Mouse (Mus musculus) midbrain, postnatal 0 days (tissue): ENCODE results near the gene Akap2. TPM values are rescaled to one million over a fixed set of nuclear protein-coding genes. Genes with fewer than 3 reads are reported as not detected.
A peak's percentile ranks its signal among the peaks of the same experiment; 100 is the strongest.

Experiments used
- ATAC-seq: fragments of 200-750 bp; cut with Nextera tagmentation; 2 replicates; pipeline ENCODE4 v1.8.0; 2017; ENCODE audit warnings: moderate number of reproducible peaks, mild to moderate bottlenecking, moderate TSS enrichment, moderate library complexity; ENCODE audit not compliant: low FRiP score
- DNase-seq: peaks from one replicate; pipeline ENCODE4 v3.0.0-alpha.2; 2015; ENCODE audit warnings: low spot score
- H3K27ac ChIP-seq: fragments of 300-500 bp; sonication (generic); 2 replicates; pipeline ENCODE4 v1.5.1; 2014; ENCODE audit warnings: low read depth, mild to moderate bottlenecking, low read length, mixed read lengths
- H3K27me3 ChIP-seq: fragments of 300-500 bp; sonication (generic); 2 replicates; pipeline ENCODE4 v1.6.1; 2014; ENCODE audit warnings: low read length, control low read depth, mixed read lengths; ENCODE audit not compliant: insufficient read depth
- H3K36me3 ChIP-seq: fragments of 300-500 bp; sonication (generic); 2 replicates; pipeline ENCODE4 v1.6.1; 2014; ENCODE audit warnings: low read length, control low read depth, mixed read lengths; ENCODE audit not compliant: insufficient read depth
- H3K4me1 ChIP-seq: fragments of 300-500 bp; sonication (generic); 2 replicates; pipeline ENCODE4 v1.6.1; 2014; ENCODE audit warnings: mild to moderate bottlenecking, control low read depth, antibody characterized with exemption, low read length, mixed read lengths; ENCODE audit not compliant: insufficient read depth
- H3K4me2 ChIP-seq: fragments of 300-500 bp; sonication (generic); 2 replicates; pipeline ENCODE4 v1.6.1; 2014; ENCODE audit warnings: low read depth, mild to moderate bottlenecking, low read length, mixed read lengths; ENCODE audit not compliant: poor library complexity, severe bottlenecking
- H3K4me3 ChIP-seq: fragments of 300-500 bp; sonication (generic); 2 replicates; pipeline ENCODE4 v1.5.1; 2014; ENCODE audit warnings: low read depth, mild to moderate bottlenecking, low read length, moderate library complexity
- H3K9ac ChIP-seq: fragments of 300-500 bp; sonication (generic); replicated peaks from 2 replicates; pipeline ENCODE4 v1.6.1; 2014; ENCODE audit warnings: mild to moderate bottlenecking, low read length, moderate library complexity, mixed read lengths; ENCODE audit not compliant: poor library complexity, severe bottlenecking
- H3K9me3 ChIP-seq: fragments of 300-500 bp; sonication (generic); 2 replicates; pipeline ENCODE4 v1.6.1; 2016; ENCODE audit warnings: low read length, control low read depth
- CTCF ChIP-seq: IDR thresholded peaks from 2 replicates; pipeline ENCODE4 v1.5.1; 2016; ENCODE audit warnings: antibody characterized with exemption, mild to moderate bottlenecking
- WGBS: fragments of 180-500 bp; shearing (Covaris S2); extraction: QIAGEN DNeasy Blood & Tissue Kit; methylation state at CpG from one replicate; pipeline ENCODE4 v1.1.7; 2014; 5-methylcytosine and 5-hydroxymethylcytosine counted together
- polyA plus RNA-seq: library from polyadenylated mRNA; unstranded; fragments of >200 nt; fragmentation: Nextera tagmentation; extraction: Ambion mirVana; gene quantifications from 2 replicates; pipeline ENCODE4 v1.2.1, GENCODE M21; 2015
- total RNA-seq: library from RNA; depleted of rRNA; stranded (reverse); fragments of >200 nt; gene quantifications from 2 replicates; pipeline ENCODE4 v1.2.3, GENCODE M21; 2014

The Akap2 gene
- total and polyA plus RNA-seq, 2 experiments from 2014 or later = 12.1 to 24.4 TPM

GRCm38 (mm10) chr4:57866088-57866487 lies 148.6 kb downstream of the Akap2 start:
- no peaks in the 10 kb centered on the region for H3K9me3 ChIP-seq
- 8% methylated on average over 2 of the region's 2 CpGs for WGBS

DNA sequence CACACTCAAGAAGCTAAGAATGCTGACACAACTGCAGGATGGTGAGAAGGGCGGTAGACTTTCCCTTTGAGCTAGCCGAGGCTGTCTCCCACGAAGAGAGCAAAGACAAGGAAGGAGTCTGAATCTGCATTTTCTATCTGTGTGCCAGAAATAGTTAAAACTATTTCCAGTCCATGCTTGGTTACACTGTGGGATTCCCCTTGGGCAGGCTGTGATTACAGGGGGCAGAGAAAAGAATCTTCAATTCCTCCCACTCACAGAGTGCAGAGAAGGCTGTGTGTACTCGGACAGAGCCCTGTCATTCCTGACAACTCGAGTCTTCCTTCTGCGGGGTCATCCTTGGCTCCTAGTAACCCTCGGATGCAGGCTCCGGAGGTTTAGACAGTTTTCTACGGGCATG lies 149.5 kb downstream of the Akap2 start:
- H3K9me3 ChIP-seq = no peaks in the 10 kb centered on the region
- no peaks in the 10 kb centered on the region for H3K27me3 ChIP-seq
- 0 out of 2 replicates have a peak overlapping the region, but pooled peaks have one; percentile 12 for H3K27ac ChIP-seq
- H3K4me3 ChIP-seq = no peak overlapping the region
- 66% methylated on average over 9 of the region's 9 CpGs for WGBS
- 0 out of 2 replicates have a peak overlapping the region, but pooled peaks have one; percentile 13 for H3K9ac ChIP-seq
- DNase-seq = no peak
- TF ChIP-seq CTCF = no peak
- H3K4me1 ChIP-seq = 0 out of 2 replicates have a peak, but pooled peaks cover 3% of the 10 kb centered on the region
- no peak for ATAC-seq
- no peak overlapping the region for H3K4me2 ChIP-seq
- H3K36me3 ChIP-seq = no peaks in the 10 kb centered on the region

More at GRCm38 (mm10) chr4:57866088-57866487, 148.6 kb downstream of the Akap2 start:
- Histone ChIP-seq H3K4me2 (no peak overlapping the region), H3K36me3 (no peaks in the 10 kb centered on the region), H3K4me3 (no peak overlapping the region), H3K9ac (no peak overlapping the region), H3K27ac (no peak overlapping the region), H3K4me1 (0 out of 2 replicates have a peak, but pooled peaks cover 3% of the 10 kb centered on the region), H3K27me3 (no peaks in the 10 kb centered on the region)
- DNase-seq = no peak
- no peak for TF ChIP-seq CTCF
- no peak for ATAC-seq

GRCm38 (mm10) chr4:57867454-57867853 lies 150.0 kb downstream of the Akap2 start:
- Histone ChIP-seq H3K27ac (no peak overlapping the region), H3K9me3 (no peaks in the 10 kb centered on the region), H3K9ac (no peak overlapping the region), H3K4me2 (no peak overlapping the region), H3K4me1 (0 out of 2 replicates have a peak, but pooled peaks cover 3% of the 10 kb centered on the region), H3K36me3 (no peaks in the 10 kb centered on the region), H3K27me3 (no peaks in the 10 kb centered on the region), H3K4me3 (no peak overlapping the region)
- ATAC-seq = no peak
- no peak for TF ChIP-seq CTCF
- 37% methylated on average over 10 of the region's 10 CpGs for WGBS
- peak; percentile 51 for DNase-seq

GRCm38 (mm10) chr4:57879137-57879536 lies 161.7 kb downstream of the Akap2 start:
- TF ChIP-seq CTCF = no peak
- ATAC-seq (no peak), DNase-seq (no peak)
- no peaks in the 10 kb centered on the region for H3K9me3 ChIP-seq
- no peaks in the 10 kb centered on the region for H3K27me3 ChIP-seq
- WGBS = 93% methylated on average over 5 of the region's 5 CpGs
- H3K9ac ChIP-seq = no peak overlapping the region
- no peaks in the 10 kb centered on the region for H3K36me3 ChIP-seq
- H3K27ac ChIP-seq = no peak overlapping the region
- no peaks in the 10 kb centered on the region for H3K4me1 ChIP-seq
- H3K4me3 ChIP-seq = no peak overlapping the region
- no peak overlapping the region for H3K4me2 ChIP-seq

DNA sequence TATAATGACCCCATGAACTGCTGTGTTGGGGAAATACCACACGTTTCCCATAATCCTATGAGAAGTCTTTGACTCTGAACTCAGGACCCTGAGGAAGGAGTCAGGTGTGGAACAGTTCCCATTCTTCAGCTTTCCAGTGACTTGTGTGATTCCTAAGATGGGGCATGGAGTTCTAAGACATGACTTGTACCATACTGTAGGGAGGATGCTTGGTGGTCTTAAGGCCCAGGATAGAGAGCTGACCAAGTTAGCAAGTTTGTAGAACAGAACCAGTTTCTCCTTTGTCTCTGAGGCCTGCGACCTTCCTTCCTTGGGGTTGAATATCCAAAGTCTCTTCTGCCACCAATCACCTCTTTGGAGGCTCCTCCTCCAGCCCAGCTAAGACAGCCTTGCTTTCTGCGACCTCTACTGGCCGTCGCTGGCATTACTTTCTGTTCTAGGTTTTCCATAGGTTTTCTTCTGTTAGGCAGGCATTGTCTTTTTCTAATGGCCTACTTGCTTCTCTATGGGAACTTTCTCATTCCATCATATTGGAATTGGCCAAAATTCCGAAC lies 162.4 kb downstream of the Akap2 start:
- peak; percentile 90 for TF ChIP-seq CTCF
- ATAC-seq = 0 out of 2 replicates have a peak, but pooled peaks have one; percentile 31
- H3K4me2 ChIP-seq = no peak overlapping the region
- no peaks in the 10 kb centered on the region for H3K36me3 ChIP-seq
- no peak overlapping the region for H3K4me3 ChIP-seq
- no peaks in the 10 kb centered on the region for H3K4me1 ChIP-seq
- no peaks in the 10 kb centered on the region for H3K27me3 ChIP-seq
- H3K9me3 ChIP-seq = no peaks in the 10 kb centered on the region
- no peak overlapping the region for H3K27ac ChIP-seq
- H3K9ac ChIP-seq = no peak overlapping the region
- WGBS = 18% methylated on average over 6 of the region's 6 CpGs
- DNase-seq = peak; percentile 79

GRCm38 (mm10) chr4:57883520-57884421 lies 166.3 kb downstream of the Akap2 start:
- peak; percentile 67 for DNase-seq
- no peak overlapping the region for H3K9ac ChIP-seq
- H3K27ac ChIP-seq = no peak overlapping the region
- TF ChIP-seq CTCF = no peak
- H3K4me3 ChIP-seq = no peak overlapping the region
- H3K36me3 ChIP-seq = no peaks in the 10 kb centered on the region
- WGBS = 66% methylated on average over 7 of the region's 7 CpGs
- no peaks in the 10 kb centered on the region for H3K27me3 ChIP-seq
- H3K9me3 ChIP-seq = no peaks in the 10 kb centered on the region
- no peaks in the 10 kb centered on the region for H3K4me1 ChIP-seq
- ATAC-seq = no peak
- H3K4me2 ChIP-seq = no peak overlapping the region
